Mouse (Mus musculus) liver, embryonic 14.5 days (tissue): Measurements from ENCODE around the gene Kcnmb1. TPM values are rescaled to one million over a fixed set of nuclear protein-coding genes. Genes with fewer than 3 reads are reported as not detected.

Source experiments
- ATAC-seq: fragments of 200-750 bp; cut with Nextera tagmentation; 2 replicates; pipeline ENCODE4 v1.8.0; 2017; ENCODE audit warnings: moderate number of reproducible peaks, mild to moderate bottlenecking, moderate library complexity; ENCODE audit not compliant: insufficient read depth
- DNase-seq, 3 experiments: peaks; one replicate each; pipeline ENCODE4 v3.0.0-alpha.2; 2012 to 2013; ENCODE audit warnings: low read depth in 3 of 3, low spot score in 3 of 3
- H3K27ac ChIP-seq: fragments of 300-500 bp; sonication (generic); 2 replicates; pipeline ENCODE4 v1.5.1; 2014; ENCODE audit warnings: moderate library complexity, mild to moderate bottlenecking, control low read depth, inconsistent platforms
- H3K27me3 ChIP-seq: fragments of 300-500 bp; sonication (generic); 2 replicates; pipeline ENCODE4 v1.6.1; 2014; ENCODE audit warnings: mild to moderate bottlenecking, low read length, moderate library complexity; ENCODE audit not compliant: control insufficient read depth, insufficient read depth
- H3K36me3 ChIP-seq: fragments of 300-500 bp; sonication (generic); replicated peaks from 2 replicates; pipeline ENCODE4 v1.6.1; 2014; ENCODE audit warnings: low read depth; ENCODE audit not compliant: control insufficient read depth, insufficient read depth
- H3K4me1 ChIP-seq, 2 experiments: fragments of 200-500 bp in 1 of 2; fragments of 300-500 bp in 1 of 2; sonication (generic) in 1 of 2; replicated peaks; 2 replicates each; pipeline ENCODE4 v1.6.1; 2012 to 2014; ENCODE audit warnings: antibody characterized with exemption in 1 of 2, inconsistent platforms in 1 of 2, low read length in 1 of 2; ENCODE audit not compliant: control insufficient read depth in 2 of 2, insufficient read depth in 2 of 2
- H3K4me2 ChIP-seq: fragments of 300-500 bp; sonication (generic); 2 replicates; pipeline ENCODE4 v1.6.1; 2014; ENCODE audit warnings: low read depth, mild to moderate bottlenecking, control low read depth, moderate library complexity
- H3K4me3 ChIP-seq, 2 experiments: fragments of 200-500 bp in 1 of 2; fragments of 300-500 bp in 1 of 2; sonication (generic) in 1 of 2; 2 replicates each; pipeline ENCODE4 v1.5.1; 2012 to 2014; ENCODE audit warnings: low read depth in 2 of 2, low read length in 2 of 2, mild to moderate bottlenecking in 2 of 2, control low read depth in 1 of 2, inconsistent platforms in 1 of 2, moderate library complexity in 1 of 2; ENCODE audit not compliant: insufficient read depth in 1 of 2
- H3K9ac ChIP-seq: fragments of 300-500 bp; sonication (generic); replicated peaks from 2 replicates; pipeline ENCODE4 v1.6.1; 2014; ENCODE audit warnings: mild to moderate bottlenecking, control low read depth, moderate library complexity
- H3K9me3 ChIP-seq: fragments of 300-500 bp; sonication (generic); 2 replicates; pipeline ENCODE4 v1.6.1; 2016; ENCODE audit warnings: low read length, mixed read lengths; ENCODE audit not compliant: control insufficient read depth
- CTCF ChIP-seq: IDR thresholded peaks from 2 replicates; pipeline ENCODE4 v1.5.1; 2016; ENCODE audit warnings: antibody characterized with exemption, low read depth, control low read depth
- EP300 ChIP-seq: IDR thresholded peaks from 2 replicates; pipeline ENCODE4 v1.6.1; 2016; ENCODE audit warnings: antibody characterized with exemption, low read depth
- WGBS: fragments of 180-500 bp; shearing (Covaris S2); extraction: QIAGEN DNeasy Blood & Tissue Kit; methylation state at CpG from one replicate; pipeline ENCODE4 v1.1.7; 2014; ENCODE audit not compliant: insufficient replicate concordance; 5-methylcytosine and 5-hydroxymethylcytosine counted together
- polyA plus RNA-seq, 2 experiments: library from polyadenylated mRNA; depleted of rRNA in 1 of 2; stranded (reverse) in 1 of 2; unstranded in 1 of 2; fragments of >200 nt; fragmentation: Nextera tagmentation in 1 of 2; extraction: Ambion mirVana in 1 of 2; gene quantifications; 2 replicates each; pipeline versions ENCODE4 v1.2.1 to v1.2.3; 2012 to 2014

Gene Kcnmb1
- polyA plus RNA-seq, 2 experiments = 0.03 TPM; not detected in 1

- WGBS = 57% methylated on average over 6 of the region's 6 CpGs
- TF ChIP-seq CTCF = no peak
- no peak for TF ChIP-seq EP300
- Histone ChIP-seq H3K27me3 (no peaks in the 10 kb centered on the region), H3K9me3 (no peaks in the 10 kb centered on the region), H3K36me3 (no peaks in the 10 kb centered on the region), H3K4me2 (no peak overlapping the region), H3K4me1 (peaks cover 0 to 6% of the 10 kb centered on the region in 2 experiments; a peak in 2 of 4 replicates), H3K9ac (no peak overlapping the region), H3K27ac (no peak overlapping the region), H3K4me3 (no peak overlapping the region)
- no peak for DNase-seq
- ATAC-seq = no peak
Measured at GRCm38 (mm10) chr11:33927321-33927720, 35.5 kb upstream of the Kcnmb1 start.

GRCm38 (mm10) chr11:33927836-33928235 is 35.0 kb upstream of the Kcnmb1 start:
- no peak overlapping the region for H3K4me2 ChIP-seq
- peaks cover 0 to 9% of the 10 kb centered on the region in 2 experiments; a peak in 2 of 4 replicates for H3K4me1 ChIP-seq
- TF ChIP-seq EP300 (no peak), CTCF (no peak)
- H3K27me3 ChIP-seq = no peaks in the 10 kb centered on the region
- DNase-seq = no peak
- no peak for ATAC-seq
- 54% methylated on average over 4 of the region's 4 CpGs for WGBS
- H3K9ac ChIP-seq = no peak overlapping the region
- no peaks in the 10 kb centered on the region for H3K36me3 ChIP-seq
- no peak overlapping the region for H3K4me3 ChIP-seq
- no peaks in the 10 kb centered on the region for H3K9me3 ChIP-seq
- H3K27ac ChIP-seq = no peak overlapping the region

GRCm38 (mm10) chr11:33928658-33929057 is 34.2 kb upstream of the Kcnmb1 start:
- Histone ChIP-seq H3K4me2 (no peak overlapping the region), H3K4me1 (peaks cover 0 to 9% of the 10 kb centered on the region in 2 experiments; a peak in 2 of 4 replicates), H3K4me3 (no peak overlapping the region), H3K36me3 (no peaks in the 10 kb centered on the region), H3K27ac (no peak overlapping the region), H3K27me3 (no peaks in the 10 kb centered on the region), H3K9me3 (no peaks in the 10 kb centered on the region), H3K9ac (no peak overlapping the region)
- TF ChIP-seq CTCF (peak; percentile 66), EP300 (no peak)
- ATAC-seq (no peak), DNase-seq (no peak)
- 29% methylated on average over 7 of the region's 7 CpGs for WGBS

DNA sequence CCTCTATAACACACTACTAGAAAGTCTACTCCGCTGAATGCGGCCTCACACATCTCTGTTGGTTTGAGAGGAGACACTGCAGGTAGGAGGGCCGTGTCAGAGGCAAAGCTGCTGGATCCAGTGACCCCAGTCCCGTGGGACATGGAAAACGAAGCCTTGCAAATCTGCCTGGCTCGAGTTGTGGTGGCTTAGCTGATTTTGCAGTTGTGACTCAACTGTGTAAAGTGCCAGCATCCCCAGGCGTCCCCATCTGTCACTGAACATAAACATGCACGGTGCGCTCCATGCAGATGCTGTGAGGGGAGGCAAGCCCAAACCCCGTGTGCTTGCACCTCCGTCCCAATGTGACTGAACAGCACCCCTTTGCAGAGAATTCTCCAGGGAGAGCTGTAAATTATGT is 33.4 kb upstream of the Kcnmb1 start:
- ATAC-seq (no peak), DNase-seq (no peak)
- 64% methylated on average over 11 of the region's 11 CpGs for WGBS
- no peaks in the 10 kb centered on the region for H3K27me3 ChIP-seq
- no peak overlapping the region for H3K4me2 ChIP-seq
- H3K4me1 ChIP-seq = peaks cover 0 to 9% of the 10 kb centered on the region in 2 experiments; a peak in 2 of 4 replicates
- H3K27ac ChIP-seq = no peak overlapping the region
- no peak overlapping the region for H3K4me3 ChIP-seq
- no peak overlapping the region for H3K9ac ChIP-seq
- TF ChIP-seq EP300 = no peak
- TF ChIP-seq CTCF = no peak
- H3K36me3 ChIP-seq = no peaks in the 10 kb centered on the region
- H3K9me3 ChIP-seq = no peaks in the 10 kb centered on the region

DNA sequence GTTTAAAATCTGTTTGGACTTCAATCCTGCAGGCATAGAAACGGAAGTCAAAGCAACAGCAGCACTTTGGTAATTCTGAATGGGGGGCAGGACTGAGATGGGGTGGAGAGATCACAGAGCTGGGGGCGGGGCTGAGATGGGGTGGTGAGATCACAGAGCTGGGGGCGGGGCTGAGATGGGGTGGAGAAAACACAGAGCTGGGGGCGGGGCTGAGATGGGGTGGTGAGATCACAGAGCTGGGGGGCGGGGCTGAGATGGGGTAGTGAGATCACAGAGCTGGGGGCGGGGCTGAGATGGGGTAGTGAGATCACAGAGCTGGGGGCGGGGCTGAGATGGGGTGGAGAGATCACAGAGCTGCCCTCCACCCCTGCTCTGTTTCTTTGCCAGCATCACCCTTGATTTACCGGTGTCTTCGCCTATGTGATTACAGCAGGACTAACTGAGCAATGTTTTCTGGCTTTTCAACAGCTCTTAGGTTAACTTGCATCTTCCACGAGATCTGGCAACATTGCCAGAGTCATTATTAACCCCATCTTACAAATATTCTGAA is 30.9 kb upstream of the Kcnmb1 start:
- Histone ChIP-seq H3K4me1 (peaks cover 0 to 6% of the 10 kb centered on the region in 2 experiments; a peak in 2 of 4 replicates), H3K27ac (no peak overlapping the region), H3K4me3 (no peak overlapping the region), H3K36me3 (no peaks in the 10 kb centered on the region), H3K27me3 (no peaks in the 10 kb centered on the region), H3K9ac (no peak overlapping the region), H3K4me2 (peak overlapping the region; percentile 11; the same call in 1 of the 2 replicates), H3K9me3 (no peaks in the 10 kb centered on the region)
- ATAC-seq (no peak; the same call in 1 of the 2 replicates), DNase-seq (peak in 1 of 3 experiments; percentile 29)
- 11% methylated on average over 10 of the region's 10 CpGs for WGBS
- no peak for TF ChIP-seq EP300
- no peak for TF ChIP-seq CTCF
